Mouse (Mus musculus) C2C12 (cell line): ENCODE data around the gene Slc24a3. TPM values are rescaled to one million over a fixed set of nuclear protein-coding genes. Genes with fewer than 3 reads are reported as not detected.
A peak's percentile ranks its signal among the peaks of the same experiment; 100 is the strongest.

ENCODE experiments used
- H3K27me3 ChIP-seq: one replicate; pipeline ENCODE4 v1.6.1; 2011; ENCODE audit not compliant: control insufficient read depth, insufficient read depth, insufficient read length
- H3K36me3 ChIP-seq: one replicate; pipeline ENCODE4 v1.6.1; 2011; ENCODE audit not compliant: control insufficient read depth, insufficient read depth
- H3K4me3 ChIP-seq: one replicate; pipeline ENCODE4 v1.5.1; 2011; ENCODE audit warnings: mild to moderate bottlenecking, control low read depth; ENCODE audit not compliant: poor library complexity, insufficient read depth, severe bottlenecking
- H3K79me2 ChIP-seq: one replicate; pipeline ENCODE4 v1.6.1; 2011; ENCODE audit not compliant: control insufficient read depth, insufficient read depth
- H3K79me3 ChIP-seq: one replicate; pipeline ENCODE4 v1.6.1; 2011; ENCODE audit warnings: low read depth, control low read depth
- H3ac ChIP-seq: one replicate; pipeline ENCODE3; 2011; ENCODE audit warnings: low read depth; ENCODE audit not compliant: control insufficient read depth, insufficient read length
- CEBPB ChIP-seq: IDR thresholded peaks from one replicate; pipeline ENCODE4 v1.6.1; 2011; ENCODE audit warnings: low read depth, mild to moderate bottlenecking, control low read depth, moderate library complexity
- CTCF ChIP-seq: IDR thresholded peaks from one replicate; pipeline ENCODE4 v1.5.1; 2011; ENCODE audit not compliant: control insufficient read depth, insufficient read depth, insufficient read length
- FOSL1 ChIP-seq: IDR thresholded peaks from one replicate; pipeline ENCODE4 v1.8.0; 2011; ENCODE audit warnings: mild to moderate bottlenecking, low read length; ENCODE audit not compliant: poor library complexity, insufficient read depth, severe bottlenecking
- MAX ChIP-seq: IDR thresholded peaks from one replicate; pipeline ENCODE4 v1.6.1; 2011; ENCODE audit warnings: mild to moderate bottlenecking, control low read depth
- MYOD1 ChIP-seq: IDR thresholded peaks from one replicate; pipeline ENCODE4 v1.6.1; 2011; ENCODE audit warnings: low read depth; ENCODE audit not compliant: control insufficient read depth, insufficient read length
- MYOG ChIP-seq: IDR thresholded peaks from one replicate; pipeline ENCODE4 v1.6.1; 2011; ENCODE audit not compliant: control insufficient read depth, insufficient read length; ENCODE audit errors: extremely low read depth
- USF1 ChIP-seq: IDR thresholded peaks from one replicate; pipeline ENCODE4 v1.6.1; 2011; ENCODE audit warnings: low read depth, mild to moderate bottlenecking, control low read depth, moderate library complexity
- polyA plus RNA-seq: library from polyadenylated mRNA; unstranded; fragments of >200 nt; fragmentation: generic; extraction: Trizol; gene quantifications from one replicate; pipeline ENCODE4 v1.2.1, GENCODE M21; 2012; ENCODE audit warnings: missing spikeins

Slc24a3 gene
- polyA plus RNA-seq, 1 experiment: 0.35 TPM

DNA sequence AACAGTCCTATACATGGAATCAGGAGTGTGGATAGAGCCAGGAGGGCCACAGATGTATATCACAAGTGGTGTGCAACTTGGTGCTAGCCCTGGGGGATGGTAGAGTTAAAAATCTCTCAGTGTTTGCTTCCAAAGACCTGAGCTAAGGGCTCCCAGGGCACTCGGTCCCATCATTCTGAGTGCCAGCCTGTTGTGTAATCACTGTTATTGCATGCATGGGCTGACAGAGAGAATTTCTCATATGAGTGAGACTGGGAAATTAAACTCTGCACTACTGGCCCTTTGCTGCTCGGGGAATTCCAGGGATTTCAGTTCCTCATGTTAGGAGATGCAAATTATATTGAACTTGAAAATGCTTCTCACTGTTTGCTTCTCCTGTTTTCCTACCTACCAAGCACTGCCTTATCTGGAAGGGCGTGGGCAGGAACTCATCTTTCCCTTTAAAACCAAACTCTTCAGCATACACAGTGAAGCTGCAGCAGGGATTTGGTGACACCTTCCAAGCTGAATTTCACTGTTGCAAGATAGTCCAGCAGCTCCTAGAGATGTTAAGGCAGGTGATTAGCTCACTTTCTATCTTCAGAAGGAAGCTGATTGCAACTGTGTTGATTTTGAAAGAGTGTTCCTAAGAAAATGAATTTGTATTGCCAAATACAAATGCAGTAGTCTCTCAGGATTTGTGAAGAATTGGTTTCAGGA lies 426.2 kb downstream of the Slc24a3 start:
- Histone ChIP-seq H3K4me3 (no peak overlapping the region), H3K36me3 (no peaks in the 10 kb centered on the region), H3K79me3 (no peaks in the 10 kb centered on the region), H3ac (no peak overlapping the region), H3K27me3 (no peaks in the 10 kb centered on the region), H3K79me2 (no peaks in the 10 kb centered on the region)
- TF ChIP-seq MYOG (no peak), CTCF (no peak), USF1 (no peak)

DNA sequence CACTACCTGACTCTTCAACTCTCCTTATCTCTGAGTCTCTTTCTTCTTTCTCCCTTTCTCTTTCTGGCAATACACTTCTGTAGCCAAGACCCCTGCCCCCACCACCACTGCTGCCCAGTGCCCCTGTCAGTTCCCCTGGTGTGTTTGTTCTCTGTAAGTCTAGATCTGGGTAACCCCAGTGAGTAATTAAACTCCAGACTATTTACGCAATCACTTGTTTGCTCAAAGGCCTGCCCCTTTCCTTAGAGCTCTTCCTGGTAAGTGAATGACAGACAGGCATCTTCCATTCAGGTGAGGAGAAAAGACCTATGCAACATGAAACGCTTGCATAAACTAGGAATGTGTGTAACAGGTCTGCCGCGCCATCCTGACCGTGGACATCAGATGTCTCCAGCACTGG lies 430.3 kb downstream of the Slc24a3 start:
- Histone ChIP-seq H3K79me2 (no peaks in the 10 kb centered on the region), H3K27me3 (no peaks in the 10 kb centered on the region), H3K4me3 (no peak overlapping the region), H3ac (no peak overlapping the region), H3K36me3 (no peaks in the 10 kb centered on the region), H3K79me3 (no peaks in the 10 kb centered on the region)
- no peak for TF ChIP-seq CEBPB
- no peak for TF ChIP-seq MYOD1
- no peak for TF ChIP-seq MYOG
- TF ChIP-seq FOSL1: no peak

DNA sequence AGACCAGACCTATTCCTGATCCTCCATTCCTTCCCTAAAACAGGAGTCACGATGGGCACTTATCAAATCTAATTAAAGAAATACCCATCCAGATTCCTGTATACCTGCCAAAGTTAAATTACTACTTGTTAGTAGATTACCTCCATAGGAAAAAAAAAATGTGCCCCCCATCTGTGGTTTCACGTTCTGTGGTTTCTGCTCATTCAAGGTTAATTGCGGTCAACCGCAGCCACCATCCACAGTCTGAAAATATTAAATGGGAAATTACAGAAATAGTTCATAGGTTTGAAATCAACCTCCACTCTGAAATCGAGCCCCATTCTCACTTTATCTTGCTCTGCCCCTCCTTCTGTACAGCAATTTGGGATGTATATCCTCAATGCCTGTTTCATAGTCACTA lies 440.3 kb downstream of the Slc24a3 start:
- Histone ChIP-seq H3K79me3 (no peaks in the 10 kb centered on the region), H3K27me3 (no peaks in the 10 kb centered on the region), H3ac (no peak overlapping the region), H3K4me3 (no peak overlapping the region), H3K36me3 (no peaks in the 10 kb centered on the region), H3K79me2 (no peaks in the 10 kb centered on the region)
- no peak for TF ChIP-seq USF1
- no peak for TF ChIP-seq CTCF
- no peak for TF ChIP-seq MYOD1
- TF ChIP-seq CEBPB: no peak
- TF ChIP-seq MAX: no peak
- TF ChIP-seq MYOG: no peak
- no peak for TF ChIP-seq FOSL1

- TF ChIP-seq MYOG: no peak
- no peak for TF ChIP-seq MAX
- peak; percentile 75 for TF ChIP-seq CTCF
- TF ChIP-seq CEBPB: no peak
- TF ChIP-seq USF1: no peak
- H3K36me3 ChIP-seq: no peaks in the 10 kb centered on the region
- H3K79me3 ChIP-seq: no peaks in the 10 kb centered on the region
- no peak overlapping the region for H3ac ChIP-seq
- no peak overlapping the region for H3K4me3 ChIP-seq
- no peaks in the 10 kb centered on the region for H3K79me2 ChIP-seq
- no peaks in the 10 kb centered on the region for H3K27me3 ChIP-seq
These were observed 443.5 kb downstream of the Slc24a3 start for GRCm38 (mm10) chr2:145610796-145611705.

GRCm38 (mm10) chr2:145612937-145613336 lies 445.4 kb downstream of the Slc24a3 start:
- Histone ChIP-seq H3K36me3 (no peaks in the 10 kb centered on the region), H3ac (no peak overlapping the region), H3K79me3 (no peaks in the 10 kb centered on the region), H3K79me2 (no peaks in the 10 kb centered on the region), H3K27me3 (no peaks in the 10 kb centered on the region), H3K4me3 (no peak overlapping the region)
- no peak for TF ChIP-seq MAX
- TF ChIP-seq CTCF: no peak
- no peak for TF ChIP-seq FOSL1
- no peak for TF ChIP-seq USF1
- no peak for TF ChIP-seq MYOG
- no peak for TF ChIP-seq CEBPB
- TF ChIP-seq MYOD1: no peak

- no peaks in the 10 kb centered on the region for H3K79me3 ChIP-seq
- no peaks in the 10 kb centered on the region for H3K79me2 ChIP-seq
- no peak overlapping the region for H3ac ChIP-seq
- no peaks in the 10 kb centered on the region for H3K36me3 ChIP-seq
- TF ChIP-seq CEBPB (no peak), FOSL1 (no peak), CTCF (no peak), MAX (no peak), MYOD1 (no peak), USF1 (no peak), MYOG (no peak)
- H3K27me3 ChIP-seq: no peaks in the 10 kb centered on the region
- H3K4me3 ChIP-seq: no peak overlapping the region
These were observed 446.2 kb downstream of the Slc24a3 start for GRCm38 (mm10) chr2:145613705-145614104.
